Mouse (Mus musculus) thymus, postnatal 4 days (tissue): ENCODE measurements around the gene Rfc4.

Source experiments
- DNase-seq: peaks from one replicate; pipeline ENCODE4 v3.0.0; 2021

Gene Rfc4

DNA sequence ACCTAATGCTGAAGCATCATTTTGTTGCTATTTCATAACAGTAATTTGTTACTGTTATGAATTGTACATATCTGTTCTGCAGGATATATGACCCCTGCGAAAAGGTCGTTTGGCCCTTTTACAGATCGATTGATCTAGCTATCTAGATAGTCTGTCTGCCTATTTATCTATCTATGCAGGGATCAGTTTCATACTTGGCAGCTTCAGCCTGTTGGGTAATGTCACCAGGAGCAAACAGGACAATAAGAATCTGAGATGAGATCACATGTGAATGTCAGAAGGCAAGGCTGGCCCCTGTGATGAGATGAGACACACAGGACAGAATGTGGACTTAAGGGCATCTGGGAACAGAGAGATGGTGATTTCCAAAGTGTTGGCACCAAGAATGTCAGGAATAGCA, 2.8 kb upstream of the Rfc4 start:
- no peak for DNase-seq

DNA sequence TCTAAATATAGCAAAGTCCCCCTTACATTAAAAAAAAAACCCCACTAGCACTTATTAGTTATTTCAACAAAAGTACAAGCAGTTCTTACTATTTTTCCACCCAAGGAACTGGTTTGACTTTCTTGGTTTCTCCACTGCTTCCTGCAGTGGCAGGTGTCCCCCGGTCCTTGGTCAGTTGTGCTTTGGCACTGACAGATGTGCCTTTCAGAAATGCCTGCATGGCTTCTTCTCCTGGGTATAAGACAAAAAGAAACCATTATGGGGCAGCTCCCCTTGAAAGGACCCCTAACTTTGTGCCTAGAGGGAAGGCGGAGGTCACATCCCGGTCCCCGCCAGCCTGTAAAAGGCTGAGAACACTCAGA, 245 bp downstream of the Rfc4 start:
- DNase-seq = no peak

DNA sequence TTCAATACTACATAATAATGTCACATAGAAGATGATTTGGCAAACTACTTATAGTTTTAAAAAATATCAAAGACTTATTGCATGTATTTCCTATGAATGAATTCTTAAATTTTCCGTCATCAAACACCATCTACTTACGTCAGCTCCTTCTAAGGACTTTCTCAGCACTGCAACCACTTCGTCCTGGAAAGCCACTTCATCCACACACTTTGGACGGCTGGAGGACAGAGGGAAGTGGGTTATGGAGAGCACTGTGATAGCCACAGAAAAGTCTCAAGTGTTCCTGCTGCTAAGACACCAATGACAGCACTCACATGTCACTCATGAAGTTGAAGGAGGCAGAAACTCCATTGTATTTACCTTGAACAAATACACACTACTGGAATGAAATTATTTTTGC, 3.1 kb downstream of the Rfc4 start:
- no peak for DNase-seq

DNA sequence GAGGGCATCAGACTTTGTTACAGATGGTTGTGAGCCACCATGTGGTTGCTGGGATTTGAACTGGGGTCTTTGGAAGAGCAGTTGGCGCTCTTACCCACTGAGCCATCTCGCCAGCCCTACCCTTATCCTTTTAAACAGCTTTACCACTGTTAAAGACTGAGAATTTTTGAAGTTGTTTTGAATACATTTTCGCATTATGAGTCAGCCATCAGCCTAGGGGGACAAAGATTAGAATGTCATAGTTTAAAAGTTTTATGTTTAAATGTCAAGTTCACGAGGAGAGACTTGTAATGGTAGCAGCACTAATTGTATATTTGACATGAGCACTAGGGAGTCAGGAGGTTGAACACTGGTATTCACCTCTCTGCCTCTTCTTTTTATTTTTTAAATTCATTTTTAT, 4.4 kb downstream of the Rfc4 start:
- DNase-seq = no peak

DNA sequence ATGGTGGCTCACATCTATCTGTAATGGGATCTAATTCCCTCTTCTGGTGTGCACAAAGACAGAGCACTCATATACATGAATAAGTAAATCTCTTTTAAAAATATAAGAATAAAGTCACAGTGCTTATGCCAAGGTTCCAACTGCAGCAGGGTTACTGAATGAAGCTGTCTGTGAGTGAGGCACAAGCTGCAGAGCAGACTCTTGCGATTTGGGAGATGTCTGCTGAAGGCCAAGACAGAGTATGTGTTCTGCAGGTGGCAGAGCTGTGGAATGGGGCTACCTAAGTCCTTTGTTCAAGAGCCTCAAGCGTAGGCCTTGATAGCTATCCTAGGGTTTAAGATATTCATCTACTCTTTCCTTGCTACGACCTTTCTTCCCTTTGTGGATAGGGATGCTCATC, 5.1 kb downstream of the Rfc4 start:
- no peak for DNase-seq

DNA sequence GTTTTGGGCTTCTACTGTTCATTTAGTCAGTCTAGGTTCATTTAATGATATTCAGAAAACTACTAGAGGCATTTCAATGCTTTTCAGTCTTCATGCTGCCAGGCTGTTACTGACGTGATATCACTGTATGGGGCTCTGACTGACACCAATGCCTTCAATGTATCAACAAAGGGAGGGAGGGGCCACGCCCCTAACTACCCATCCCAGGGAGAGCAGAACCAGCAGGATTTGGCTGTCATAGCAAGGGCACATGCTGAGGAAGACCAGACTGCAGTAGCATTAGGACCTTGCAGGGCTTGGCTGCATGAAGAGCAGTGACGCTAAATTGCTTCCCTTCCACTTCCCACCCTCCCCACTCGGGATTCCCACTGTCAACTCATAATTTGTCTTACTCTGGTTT, 10.4 kb downstream of the Rfc4 start:
- DNase-seq = no peak

DNA sequence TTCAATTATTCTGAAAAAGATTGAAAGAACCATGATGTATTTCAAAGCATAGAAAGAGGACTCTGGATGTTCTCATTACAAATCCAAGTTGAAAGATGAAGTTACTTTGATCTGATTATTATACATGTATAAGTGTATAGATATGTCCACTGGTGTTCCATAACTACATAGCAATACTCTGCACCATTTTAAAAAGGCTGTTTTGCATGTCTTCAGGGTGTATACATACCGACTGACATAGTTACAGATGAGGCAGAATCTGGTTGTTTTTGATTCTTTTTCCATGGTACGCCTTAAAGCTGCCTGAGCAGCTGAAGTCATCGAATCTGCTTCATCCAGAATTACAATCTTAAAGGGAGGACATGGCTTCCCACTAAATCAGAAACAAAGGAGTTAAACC, 12.1 kb downstream of the Rfc4 start:
- DNase-seq = no peak

DNA sequence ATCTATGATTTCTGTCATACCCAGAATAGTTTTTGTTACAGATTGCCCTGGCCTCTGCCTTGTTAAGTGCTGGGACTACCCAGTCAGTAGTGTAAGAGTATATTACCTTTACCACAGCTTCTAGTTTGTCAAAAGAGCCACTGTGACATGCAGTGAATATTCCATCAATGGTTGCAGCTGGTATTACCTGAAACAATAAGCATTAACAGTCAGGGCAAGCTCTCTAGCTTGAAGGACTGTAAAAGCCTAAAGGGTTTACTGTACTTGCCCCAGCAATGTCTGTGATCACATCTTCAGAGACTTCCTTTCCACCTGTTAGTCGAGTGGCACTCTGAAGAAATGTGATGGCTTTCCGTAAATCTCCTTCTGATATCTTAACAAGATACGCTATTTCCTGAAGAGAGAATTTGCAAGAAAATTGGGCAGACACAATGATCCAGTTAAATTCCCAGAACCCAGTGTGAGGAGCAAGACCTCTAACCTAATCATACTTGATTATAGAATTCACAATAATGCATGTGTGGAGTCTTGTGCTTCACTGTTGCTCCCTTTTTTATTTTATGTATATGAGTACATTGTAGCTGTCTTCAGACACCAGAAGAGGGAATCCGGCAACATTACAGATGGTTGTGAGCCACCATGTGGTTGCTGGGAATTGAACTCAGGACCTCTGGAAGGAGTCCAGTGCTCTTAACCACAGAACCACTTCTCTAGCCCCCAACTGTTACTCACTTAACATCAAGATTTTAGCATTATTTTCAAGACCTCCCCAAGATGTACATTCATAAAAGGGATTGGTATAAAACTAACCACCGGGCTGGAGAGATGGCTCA, 13.0 kb downstream of the Rfc4 start:
- DNase-seq = no peak

DNA sequence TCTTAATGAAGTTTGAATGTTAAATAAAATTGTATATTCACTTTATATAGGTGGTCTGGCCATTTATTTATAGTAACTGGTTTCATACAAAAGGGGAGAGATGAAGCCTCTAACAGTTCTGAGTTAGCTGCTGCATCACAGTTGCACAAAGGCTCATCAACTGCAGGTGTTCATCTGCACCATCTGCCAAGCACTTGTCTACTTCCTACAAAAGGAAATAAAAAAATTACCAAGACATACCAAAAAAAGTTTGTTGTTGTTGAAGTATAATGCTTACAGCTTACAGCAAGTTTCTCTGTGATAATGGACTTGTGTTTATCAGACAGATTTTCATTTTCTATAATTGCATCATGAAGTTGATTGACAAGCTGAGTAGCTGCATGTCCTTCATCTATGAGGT, 13.6 kb downstream of the Rfc4 start:
- no peak for DNase-seq

DNA sequence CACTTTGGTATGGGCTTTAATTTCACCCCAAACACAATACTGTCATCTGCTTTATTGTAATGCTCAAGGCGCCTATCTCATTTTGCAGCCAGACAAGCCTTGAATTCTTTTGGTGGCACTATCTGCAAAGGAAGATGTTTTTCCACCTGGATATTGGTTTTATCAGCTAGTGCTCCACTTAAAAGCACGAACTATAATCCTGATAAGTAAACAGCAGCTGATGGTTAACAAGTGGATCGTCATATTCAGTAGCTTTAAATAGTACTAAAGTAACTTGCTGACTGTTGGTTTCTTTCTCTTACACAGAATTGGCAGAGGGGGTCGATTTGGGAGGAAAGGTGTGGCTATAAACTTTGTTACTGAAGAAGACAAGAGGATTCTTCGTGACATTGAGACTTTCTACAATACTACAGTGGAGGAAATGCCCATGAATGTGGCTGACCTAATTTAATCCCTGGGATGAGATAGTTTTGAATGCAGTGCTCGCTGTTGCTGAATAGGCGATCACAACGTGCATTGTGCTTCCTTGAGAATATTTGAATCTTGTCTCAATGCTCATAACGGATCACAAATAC, 14.6 kb downstream of the Rfc4 start:
- no peak for DNase-seq

DNA sequence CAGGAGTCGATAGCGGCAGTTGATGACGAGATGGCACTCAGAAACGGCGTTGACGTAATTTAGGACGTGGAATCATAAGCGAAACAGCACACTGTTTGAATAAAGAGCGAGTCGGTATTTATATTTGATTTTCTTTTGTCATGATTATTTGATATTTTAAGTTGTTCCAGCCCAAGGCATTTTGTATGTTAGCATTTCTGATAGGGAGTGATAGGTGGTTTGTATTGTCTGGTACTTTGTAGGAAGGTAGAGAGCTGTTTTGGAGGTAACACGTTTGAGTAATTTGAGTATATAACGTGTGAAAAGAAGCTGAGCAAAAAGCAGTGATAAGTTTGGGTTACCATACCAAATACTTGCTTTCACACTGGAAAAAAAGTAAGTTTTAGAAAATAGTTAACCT, 15.2 kb downstream of the Rfc4 start:
- no peak for DNase-seq

DNA sequence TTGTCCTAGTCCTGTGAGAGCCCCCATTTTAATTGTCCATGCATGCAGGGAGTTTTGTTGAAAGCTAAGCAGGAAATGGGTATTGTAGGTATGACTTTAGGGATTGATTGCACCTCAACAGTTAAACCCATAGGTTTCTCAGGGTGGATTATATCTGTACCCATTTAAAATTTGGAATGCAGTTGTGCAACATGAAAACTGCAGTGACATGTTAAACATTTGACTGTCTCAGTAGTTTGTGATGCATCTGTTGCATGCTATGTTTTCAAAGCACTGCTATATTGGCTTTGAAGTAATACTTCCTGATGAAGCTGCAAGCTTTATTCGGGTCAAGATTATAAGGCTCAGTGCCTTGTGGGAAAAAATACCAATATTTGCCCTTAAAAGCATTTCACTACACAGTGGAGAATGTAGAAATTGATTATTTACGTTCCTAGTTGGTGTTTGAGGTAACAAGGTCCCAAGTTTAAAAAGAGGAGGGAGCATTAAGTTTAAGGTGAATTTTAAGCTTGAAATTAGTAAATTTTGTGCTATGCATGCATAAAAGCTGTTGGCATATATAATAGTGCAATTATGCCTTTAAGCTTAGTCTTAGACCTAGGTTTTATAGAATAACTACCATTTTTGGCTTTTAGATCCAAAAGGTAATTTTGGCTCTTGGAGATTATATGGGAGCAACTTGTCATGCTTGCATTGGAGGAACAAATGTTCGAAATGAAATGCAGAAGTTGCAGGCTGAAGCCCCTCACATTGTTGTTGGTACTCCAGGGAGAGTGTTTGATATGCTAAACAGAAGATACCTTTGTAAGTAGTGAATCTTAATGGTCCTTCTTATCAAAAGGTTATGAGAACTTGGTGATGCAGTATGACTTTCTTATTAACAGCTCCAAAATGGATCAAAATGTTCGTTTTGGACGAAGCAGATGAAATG, 17.9 kb downstream of the Rfc4 start:
- no peak for DNase-seq

DNA sequence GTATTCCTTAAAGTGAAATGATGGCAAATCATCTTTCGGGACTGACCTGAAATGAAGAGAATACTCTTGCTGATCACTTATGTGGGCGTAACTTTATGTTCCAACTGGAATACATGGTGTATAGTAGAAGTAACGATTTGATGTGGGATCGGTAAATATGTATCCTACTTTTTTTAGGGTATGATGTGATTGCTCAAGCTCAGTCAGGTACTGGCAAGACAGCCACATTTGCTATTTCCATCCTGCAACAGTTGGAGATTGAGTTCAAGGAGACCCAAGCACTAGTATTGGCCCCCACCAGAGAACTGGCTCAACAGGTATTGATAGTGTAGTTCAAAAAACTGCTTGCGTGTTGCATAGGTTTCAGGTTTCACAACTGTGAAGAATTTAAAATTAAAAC, 18.6 kb downstream of the Rfc4 start:
- DNase-seq = no peak

DNA sequence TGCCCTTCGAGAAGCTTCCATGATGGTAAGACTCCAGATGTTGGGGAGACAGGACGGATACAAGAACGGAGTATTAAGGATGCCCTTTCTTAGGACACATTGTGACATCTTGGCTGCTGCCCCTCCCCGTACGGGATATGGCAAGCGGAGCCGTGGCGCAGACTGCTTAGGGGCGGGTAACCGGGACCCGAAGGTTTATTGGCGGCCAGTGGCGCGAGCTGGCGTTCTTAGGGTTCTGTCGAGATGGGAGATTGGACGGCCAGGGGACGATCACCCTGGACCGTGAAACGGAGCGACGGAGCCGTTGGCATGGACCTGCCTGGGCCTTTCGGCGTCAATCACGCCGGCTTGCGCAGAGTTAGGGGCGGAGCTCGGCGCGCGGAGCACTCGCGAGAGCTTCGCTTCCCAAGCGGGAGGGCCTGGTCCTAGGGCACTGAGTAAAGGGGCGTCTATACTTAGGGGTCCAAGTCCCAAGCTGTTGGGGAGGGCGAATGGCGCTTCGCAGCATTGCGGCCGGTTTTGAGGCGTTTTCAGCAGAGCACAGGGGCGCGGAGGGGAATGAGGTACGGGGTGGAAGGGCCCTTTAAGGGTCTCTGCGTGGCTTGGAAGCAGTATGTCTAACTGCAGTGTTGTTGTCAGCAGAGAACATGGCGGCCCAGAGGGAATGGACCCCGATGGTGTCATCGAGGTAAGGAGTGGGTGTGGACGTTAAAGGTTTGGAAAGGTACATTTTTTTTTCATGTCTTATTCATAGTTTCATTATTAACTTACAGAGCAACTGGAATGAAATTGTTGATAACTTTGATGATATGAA, 19.4 kb downstream of the Rfc4 start:
- peak; percentile 90 for DNase-seq

DNA sequence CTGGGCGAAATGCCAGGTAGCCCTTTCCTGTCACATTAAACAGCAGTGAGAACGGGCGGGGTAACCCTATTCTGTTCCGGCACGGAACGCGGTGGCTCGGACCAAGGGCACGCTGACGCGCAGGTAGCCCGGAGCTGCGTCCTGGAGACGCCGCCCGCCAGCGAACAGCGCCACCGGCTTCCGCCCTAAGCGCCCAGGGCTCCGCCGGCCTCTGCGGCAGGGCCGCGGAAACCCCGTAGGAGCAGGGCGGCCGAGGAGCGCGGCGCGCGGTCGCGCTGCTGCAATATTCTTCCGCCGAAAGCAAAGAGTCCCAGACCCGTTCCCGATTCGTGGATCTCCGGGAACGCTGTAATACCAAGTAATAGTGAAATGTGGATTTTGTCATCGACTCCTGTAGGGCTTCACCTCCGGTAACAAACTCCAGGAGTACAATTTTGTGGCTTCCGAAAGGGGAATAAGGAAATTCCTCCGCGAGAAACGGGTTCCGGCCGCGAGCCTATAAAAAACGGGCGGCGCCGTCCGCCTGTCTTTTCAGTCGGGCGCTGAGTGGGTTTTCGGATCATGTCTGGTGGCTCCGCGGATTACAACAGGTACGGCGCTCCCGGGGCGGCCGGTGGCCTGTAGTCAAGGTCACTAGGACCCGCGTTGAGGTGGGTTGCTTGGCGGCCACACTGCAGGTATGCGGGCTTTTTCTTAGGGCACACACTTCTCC, 20.1 kb downstream of the Rfc4 start, which contains the start of gene Eif4a2:
Gene Eif4a2, plus strand, starts transcription at position 214 of the 712 bp plus-strand sequence.
- peak; percentile 96 for DNase-seq

DNA sequence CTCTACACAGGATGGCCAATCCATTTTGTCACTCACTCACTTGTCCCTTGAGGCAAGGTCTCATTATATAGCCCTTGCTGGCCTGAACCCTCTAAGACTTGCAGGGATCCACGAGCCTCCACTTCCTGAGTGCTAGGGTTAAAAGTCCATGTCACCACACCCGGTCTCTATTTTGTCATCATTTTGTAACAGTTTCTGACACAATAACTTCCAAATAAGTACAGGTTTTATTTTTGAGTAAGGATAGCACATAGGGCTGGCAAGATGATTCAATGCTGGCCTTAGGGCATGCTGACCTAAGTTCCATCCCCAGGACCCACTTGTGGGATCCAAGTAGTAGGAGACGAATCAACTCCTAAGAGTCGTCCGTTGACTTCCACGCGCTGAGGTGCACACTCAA, 21.4 kb downstream of the Rfc4 start:
- no peak for DNase-seq

DNA sequence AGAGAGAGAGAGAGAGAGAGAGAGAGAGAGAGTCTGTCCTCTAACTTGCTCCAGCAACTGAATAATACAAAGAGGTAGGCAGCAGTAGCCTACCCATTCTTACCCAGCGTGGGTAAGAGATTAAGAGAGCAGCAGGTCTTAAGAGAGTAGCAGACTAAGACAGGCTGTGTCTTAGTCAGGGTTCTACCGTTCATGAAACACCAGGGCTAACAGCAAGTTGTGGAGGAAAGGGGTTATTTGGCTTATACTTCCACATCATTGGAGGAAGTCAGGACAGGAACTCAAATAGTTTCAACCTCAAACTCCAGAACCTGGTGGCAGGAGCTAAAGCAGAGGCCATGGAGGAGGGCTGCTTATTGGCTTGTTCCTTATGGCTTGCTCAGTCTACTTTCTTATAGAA, 23.7 kb downstream of the Rfc4 start:
- DNase-seq = no peak

DNA sequence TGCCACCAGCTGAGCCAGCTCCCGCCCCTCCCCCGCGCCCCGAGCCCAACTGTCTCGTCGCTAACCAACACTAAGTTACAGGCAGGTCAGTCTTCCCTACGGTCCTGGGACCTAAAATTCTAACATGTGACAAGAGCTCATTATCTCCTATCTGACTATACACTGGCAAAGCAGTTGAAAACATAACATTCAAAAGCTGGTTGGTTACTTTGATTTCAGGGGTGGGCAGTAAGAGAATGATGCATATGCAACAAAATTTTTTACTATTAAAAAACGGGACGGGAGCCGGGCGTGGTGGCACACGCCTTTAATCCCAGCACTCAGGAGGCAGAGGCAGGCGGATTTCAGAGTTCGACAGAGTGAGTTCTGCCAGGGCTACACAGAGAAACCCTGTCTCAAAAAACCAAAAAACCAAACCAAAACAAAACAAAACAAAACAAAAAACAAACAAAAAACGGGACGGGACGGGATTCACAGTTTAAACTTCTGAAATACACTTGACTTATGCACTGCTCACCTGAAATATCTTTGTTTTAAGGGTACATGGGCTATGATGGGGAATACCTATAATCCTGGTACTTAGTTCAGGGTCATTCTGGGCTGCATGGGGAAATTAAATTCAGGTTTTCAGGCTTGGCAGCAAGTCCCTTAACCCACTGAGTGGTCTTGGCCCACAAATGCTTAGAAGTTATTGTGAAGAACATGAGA, 24.3 kb downstream of the Rfc4 start:
- no peak for DNase-seq

DNA sequence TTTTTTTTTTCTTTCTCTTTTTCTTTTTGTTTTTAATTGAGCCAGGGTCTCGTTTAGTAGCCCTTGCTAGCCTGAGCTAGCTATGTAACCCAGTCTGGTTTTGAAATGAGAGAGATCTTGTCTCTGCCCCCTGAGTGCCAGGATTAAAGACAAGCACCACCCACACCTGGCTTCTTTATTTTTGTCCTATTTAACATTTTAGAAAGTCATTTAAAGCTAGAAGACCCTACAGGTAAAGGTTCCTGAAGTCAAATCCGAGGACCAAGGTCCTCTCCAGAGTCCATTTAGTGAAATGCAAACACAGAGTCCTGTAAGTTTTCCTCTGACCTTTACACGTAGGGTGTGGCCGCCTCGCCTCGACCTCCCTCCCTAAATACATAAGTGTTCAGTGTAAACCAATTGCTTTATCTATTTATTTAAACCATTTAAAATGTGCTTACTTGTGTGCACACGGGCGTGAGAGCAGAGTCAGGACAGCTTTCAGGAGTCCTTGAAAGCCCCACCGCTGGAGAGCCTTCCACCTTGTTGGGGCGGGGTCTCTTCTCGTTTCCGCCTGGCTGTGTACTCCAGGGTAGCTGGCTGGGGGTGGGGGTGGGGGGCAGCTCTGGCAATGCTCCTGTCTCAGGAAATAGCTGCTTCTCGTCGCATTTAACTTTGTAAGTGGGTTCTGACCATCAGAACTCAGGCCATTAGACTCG, 25.0 kb downstream of the Rfc4 start:
- peak; percentile 73 for DNase-seq

DNA sequence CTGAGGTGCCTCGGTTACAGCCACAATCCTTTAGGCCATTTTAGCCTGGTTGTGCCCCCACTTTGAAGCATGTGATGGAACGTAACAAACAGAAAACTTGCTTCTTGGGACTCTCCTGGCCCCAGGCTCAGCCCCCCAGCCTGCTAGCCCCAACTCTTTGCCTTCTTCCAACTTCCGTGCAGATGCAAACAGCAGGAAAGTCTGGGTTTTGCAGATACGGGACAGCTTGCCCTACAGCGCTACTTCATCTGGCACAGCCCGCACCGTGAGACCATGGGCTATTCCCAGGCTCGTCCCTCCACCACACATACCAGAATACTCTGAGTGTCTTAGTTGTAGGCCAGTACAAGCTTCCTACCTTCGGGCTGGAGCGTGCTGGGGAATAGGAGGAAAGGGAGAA, 26.9 kb downstream of the Rfc4 start:
- DNase-seq = peak; percentile 29

DNA sequence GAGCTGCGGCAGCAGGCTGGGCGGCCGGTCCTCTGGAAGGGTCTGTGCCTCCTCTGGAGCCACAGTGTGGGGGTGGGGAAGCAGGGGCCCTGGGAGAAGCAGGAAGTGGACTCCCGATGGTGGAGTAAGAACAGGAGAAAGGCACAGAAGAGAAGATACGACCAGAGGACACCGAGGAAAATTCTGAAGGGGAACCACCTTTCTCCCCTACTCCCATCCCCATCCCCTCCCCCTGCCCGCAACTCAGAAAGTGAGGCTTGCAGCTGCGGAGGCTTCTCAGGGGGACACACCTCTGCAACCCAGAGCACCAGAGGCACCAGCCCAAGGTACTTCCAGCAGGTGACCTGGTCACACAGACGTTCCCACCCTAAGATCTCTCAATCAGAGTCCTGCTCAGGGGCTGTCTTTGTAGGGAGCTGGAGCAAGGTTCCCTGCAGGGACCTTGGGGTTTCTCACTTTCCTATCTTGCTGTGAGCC, 27.4 kb downstream of the Rfc4 start:
- DNase-seq = peak; percentile 63
